Mouse (Mus musculus) small intestine, adult 2 months (tissue): Measurements from ENCODE around the gene Mylk2.

ENCODE experiments used
- CTCF ChIP-seq: fragments of 200-500 bp; IDR thresholded peaks from 2 replicates; pipeline ENCODE4 v1.5.1; 2012; ENCODE audit warnings: low read depth, mild to moderate bottlenecking, control low read depth, inconsistent platforms, low read length, moderate library complexity, mixed read lengths; ENCODE audit not compliant: insufficient replicate concordance, insufficient read length; ENCODE audit errors: extremely low read depth
- POLR2A ChIP-seq: fragments of 200-500 bp; IDR thresholded peaks from 2 replicates; pipeline ENCODE4 v1.6.1; 2012; ENCODE audit warnings: low read depth, mild to moderate bottlenecking, control low read depth, inconsistent platforms, low read length, moderate library complexity

DNA sequence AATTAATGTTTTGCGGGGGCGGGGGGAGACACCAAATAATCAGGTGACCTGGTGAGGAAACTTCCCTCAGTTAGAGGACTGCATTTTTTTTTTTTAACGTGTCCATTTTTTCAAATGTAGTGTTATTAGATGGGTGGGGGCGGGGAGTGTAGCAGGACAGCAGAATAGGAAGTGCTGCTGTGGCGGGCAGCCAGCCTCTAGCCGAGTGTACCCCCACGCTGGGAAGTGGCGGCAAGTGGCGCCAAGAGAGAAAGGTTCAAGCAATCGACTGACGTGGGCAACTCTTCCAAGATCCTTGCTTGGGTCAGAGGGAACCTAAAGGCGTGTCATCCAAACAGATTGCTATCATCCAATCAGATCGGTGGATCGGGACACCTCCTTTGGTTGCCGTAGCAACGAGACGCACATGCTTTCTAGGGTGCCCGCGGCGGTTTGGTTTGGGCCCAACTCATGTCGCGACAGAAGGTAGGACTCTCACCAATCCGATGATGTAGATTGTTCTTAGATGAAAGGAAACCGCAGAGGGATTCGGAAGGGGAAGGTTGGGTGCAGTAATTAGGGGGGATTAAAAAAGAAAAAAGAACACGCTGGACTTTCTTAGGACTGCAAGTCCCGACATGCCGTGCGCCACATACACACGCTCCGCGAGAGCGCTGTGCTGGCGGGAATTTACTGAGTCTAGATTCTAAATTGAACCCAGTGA is 51.1 kb downstream of the Mylk2 start, which contains the start of gene Ttll9:
- no peak for TF ChIP-seq CTCF
- no peak for TF ChIP-seq POLR2A
